Mouse (Mus musculus) embryonic facial prominence, embryonic 11.5 days (tissue): Measurements from ENCODE around the gene Ldb3. TPM values are rescaled to one million over a fixed set of nuclear protein-coding genes. Genes with fewer than 3 reads are reported as not detected.

Source experiments
- ATAC-seq: fragments of 200-750 bp; cut with Nextera tagmentation; replicated peaks from 2 replicates; pipeline ENCODE4 v1.8.0; 2017; ENCODE audit warnings: low read depth; ENCODE audit not compliant: insufficient number of reproducible peaks, low FRiP score, low TSS enrichment
- DNase-seq: peaks from one replicate; pipeline ENCODE4 v3.0.0-alpha.2; 2015; ENCODE audit warnings: low spot score
- H3K27ac ChIP-seq: fragments of 300-500 bp; sonication (generic); replicated peaks from 2 replicates; pipeline ENCODE4 v1.5.1; 2014; ENCODE audit warnings: mild to moderate bottlenecking, low read depth, low read length, control low read depth
- H3K27me3 ChIP-seq: fragments of 300-500 bp; sonication (generic); 2 replicates; pipeline ENCODE4 v1.6.1; 2014; ENCODE audit warnings: mild to moderate bottlenecking, low read length, moderate library complexity, mixed read lengths; ENCODE audit not compliant: control insufficient read depth, insufficient read depth
- H3K36me3 ChIP-seq: fragments of 300-500 bp; sonication (generic); replicated peaks from 2 replicates; pipeline ENCODE4 v1.6.1; 2014; ENCODE audit warnings: low read depth, mild to moderate bottlenecking, low read length, moderate library complexity, mixed read lengths; ENCODE audit not compliant: control insufficient read depth, insufficient read depth
- H3K4me1 ChIP-seq: fragments of 300-500 bp; sonication (generic); 2 replicates; pipeline ENCODE4 v1.6.1; 2014; ENCODE audit warnings: low read length, mixed read lengths; ENCODE audit not compliant: control insufficient read depth, insufficient read depth
- H3K4me2 ChIP-seq: fragments of 300-500 bp; sonication (generic); 2 replicates; pipeline ENCODE4 v1.6.1; 2014; ENCODE audit warnings: low read depth, mild to moderate bottlenecking, control low read depth, low read length, moderate library complexity
- H3K4me3 ChIP-seq: fragments of 300-500 bp; sonication (generic); 2 replicates; pipeline ENCODE4 v1.5.1; 2014; ENCODE audit warnings: low read depth, low read length, control low read depth
- H3K9ac ChIP-seq: fragments of 300-500 bp; sonication (generic); replicated peaks from 2 replicates; pipeline ENCODE4 v1.6.1; 2014; ENCODE audit warnings: mild to moderate bottlenecking, control low read depth, low read length
- H3K9me3 ChIP-seq: fragments of 300-500 bp; sonication (generic); replicated peaks from 2 replicates; pipeline ENCODE4 v1.6.1; 2016; ENCODE audit warnings: mild to moderate bottlenecking, low read length, inconsistent platforms, mixed read lengths; ENCODE audit not compliant: control insufficient read depth
- WGBS: fragments of 180-500 bp; shearing (Covaris S2); extraction: QIAGEN DNeasy Blood & Tissue Kit; methylation state at CpG from one replicate; pipeline ENCODE4 v1.1.7; 2014; 5-methylcytosine and 5-hydroxymethylcytosine counted together
- polyA plus RNA-seq: library from polyadenylated mRNA; unstranded; fragments of >200 nt; fragmentation: Nextera tagmentation; extraction: Ambion mirVana; gene quantifications from 2 replicates; pipeline ENCODE4 v1.2.1, GENCODE M21; 2014

Ldb3 gene
- polyA plus RNA-seq, 1 experiment from 2014 or later: 0.90 TPM

DNA sequence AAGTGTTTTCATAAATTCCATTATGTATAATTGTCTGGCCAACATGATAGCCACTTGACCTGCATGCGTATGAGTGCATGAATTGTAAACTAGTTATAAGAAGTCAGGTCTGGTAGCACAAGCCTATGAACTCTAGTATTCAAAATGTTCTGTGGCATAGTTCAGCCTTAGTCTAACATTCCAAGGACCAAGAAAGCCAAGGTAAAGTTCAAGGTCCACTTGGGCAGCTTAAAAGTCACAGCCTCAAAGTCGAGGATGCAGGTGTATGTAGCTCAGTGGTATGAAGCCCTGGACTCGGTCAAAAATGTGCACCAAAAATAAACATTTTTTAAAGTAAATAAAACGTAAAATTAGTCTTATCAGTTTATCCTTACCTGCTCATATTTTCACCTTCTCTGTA, 75.9 kb downstream of the Ldb3 start:
- DNase-seq (no peak), ATAC-seq (no peak)
- Histone ChIP-seq H3K4me2 (no peak overlapping the region), H3K9me3 (no peaks in the 10 kb centered on the region), H3K27me3 (no peaks in the 10 kb centered on the region), H3K4me1 (no peaks in the 10 kb centered on the region), H3K4me3 (no peak overlapping the region), H3K9ac (no peak overlapping the region), H3K27ac (no peak overlapping the region), H3K36me3 (no peaks in the 10 kb centered on the region)
- WGBS: 78% methylated on average over 4 of the region's 4 CpGs

DNA sequence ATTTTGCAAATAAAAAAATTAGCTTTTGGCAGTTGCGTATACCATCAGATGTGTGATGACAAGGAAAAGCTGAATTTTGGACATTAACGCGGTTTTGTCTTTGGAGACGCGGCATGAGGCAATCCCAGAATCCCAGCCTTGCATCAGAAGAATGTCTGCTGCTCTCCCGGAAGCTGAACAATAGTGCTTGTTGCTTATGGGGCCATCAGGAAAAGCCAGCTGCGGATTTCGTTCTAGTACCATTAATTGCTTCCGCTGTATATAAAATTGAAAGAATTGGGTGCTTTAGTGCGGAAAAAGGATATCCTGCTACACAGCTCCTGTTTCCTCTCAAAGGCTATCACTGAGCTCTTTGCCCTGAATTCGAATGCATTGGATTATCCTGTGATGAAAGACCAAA, 76.6 kb downstream of the Ldb3 start:
- ATAC-seq: no peak
- H3K9ac ChIP-seq: no peak overlapping the region
- no peak overlapping the region for H3K27ac ChIP-seq
- no peaks in the 10 kb centered on the region for H3K4me1 ChIP-seq
- no peak overlapping the region for H3K4me2 ChIP-seq
- no peaks in the 10 kb centered on the region for H3K36me3 ChIP-seq
- DNase-seq: no peak
- H3K9me3 ChIP-seq: no peaks in the 10 kb centered on the region
- WGBS: 74% methylated on average over 11 of the region's 11 CpGs
- H3K27me3 ChIP-seq: no peaks in the 10 kb centered on the region
- no peak overlapping the region for H3K4me3 ChIP-seq

DNA sequence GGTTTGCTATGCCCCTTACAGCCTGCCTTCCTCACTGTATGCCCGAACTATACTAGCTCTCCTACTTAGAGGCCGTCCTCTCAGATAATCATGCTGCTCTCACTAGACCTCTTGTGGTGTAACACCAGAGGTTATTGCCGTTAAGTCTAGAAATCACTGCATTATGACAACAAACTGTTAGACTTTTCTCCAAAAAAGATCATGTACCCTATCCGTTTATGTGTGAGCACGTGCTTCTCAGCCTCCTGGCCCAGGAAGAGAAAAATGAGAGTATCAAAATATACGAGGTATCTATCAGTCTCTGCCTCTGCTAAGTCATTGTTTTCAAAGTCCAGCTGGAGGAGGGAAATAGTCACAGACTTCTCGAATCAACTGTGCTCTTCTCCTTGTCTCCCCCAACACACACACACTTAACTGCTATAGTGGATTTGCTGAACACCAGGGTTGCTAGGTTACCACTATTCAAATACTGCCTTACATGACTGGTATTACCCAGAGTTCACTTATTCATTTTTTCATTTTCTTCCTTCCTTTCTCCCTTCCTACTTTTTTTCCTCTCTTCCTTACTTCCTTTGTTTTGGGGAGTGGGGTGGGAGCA, 79.5 kb downstream of the Ldb3 start:
- ATAC-seq (no peak), DNase-seq (no peak)
- Histone ChIP-seq H3K36me3 (no peaks in the 10 kb centered on the region), H3K9ac (no peak overlapping the region), H3K4me2 (no peak overlapping the region), H3K4me3 (no peak overlapping the region), H3K27ac (no peak overlapping the region), H3K4me1 (no peaks in the 10 kb centered on the region), H3K9me3 (no peaks in the 10 kb centered on the region), H3K27me3 (no peaks in the 10 kb centered on the region)
- 57% methylated on average over 7 of the region's 7 CpGs for WGBS

DNA sequence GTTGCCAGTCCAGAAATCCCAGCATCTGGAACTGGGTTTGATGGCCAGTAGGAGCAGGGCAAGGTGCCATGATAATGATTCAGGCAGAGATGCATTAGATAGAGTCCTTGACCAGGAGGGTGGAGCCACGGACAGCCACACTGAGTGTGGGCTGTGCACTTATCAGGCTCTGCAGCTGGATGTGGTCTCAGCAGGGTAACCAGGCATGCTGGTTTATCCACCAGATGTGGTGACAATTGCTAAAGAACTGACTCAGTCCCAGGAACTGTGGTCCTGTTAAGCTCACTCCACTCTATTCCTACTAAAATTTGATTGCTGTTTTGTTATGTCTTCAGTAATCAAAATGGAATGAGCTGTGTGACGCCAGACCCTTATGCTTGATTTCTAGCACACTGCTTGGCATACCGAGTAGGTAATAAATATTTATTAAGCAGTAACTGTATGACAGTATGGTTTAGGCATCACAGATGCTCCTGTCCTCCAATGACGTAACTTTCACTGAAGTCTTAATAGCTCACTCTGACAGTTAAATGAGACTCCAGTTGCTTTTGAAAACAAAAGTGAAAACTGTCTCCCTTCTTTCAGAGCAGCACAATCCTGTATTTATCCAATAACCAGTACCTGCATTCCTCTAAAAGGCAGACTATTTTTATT, 80.2 kb downstream of the Ldb3 start:
- Histone ChIP-seq H3K4me2 (no peak overlapping the region), H3K4me1 (no peaks in the 10 kb centered on the region), H3K9me3 (no peaks in the 10 kb centered on the region), H3K27ac (no peak overlapping the region), H3K4me3 (no peak overlapping the region), H3K36me3 (no peaks in the 10 kb centered on the region), H3K27me3 (no peaks in the 10 kb centered on the region), H3K9ac (no peak overlapping the region)
- DNase-seq (no peak), ATAC-seq (no peak; the same call in 1 of the 2 replicates)
- WGBS: 53% methylated on average over 4 of the region's 4 CpGs

DNA sequence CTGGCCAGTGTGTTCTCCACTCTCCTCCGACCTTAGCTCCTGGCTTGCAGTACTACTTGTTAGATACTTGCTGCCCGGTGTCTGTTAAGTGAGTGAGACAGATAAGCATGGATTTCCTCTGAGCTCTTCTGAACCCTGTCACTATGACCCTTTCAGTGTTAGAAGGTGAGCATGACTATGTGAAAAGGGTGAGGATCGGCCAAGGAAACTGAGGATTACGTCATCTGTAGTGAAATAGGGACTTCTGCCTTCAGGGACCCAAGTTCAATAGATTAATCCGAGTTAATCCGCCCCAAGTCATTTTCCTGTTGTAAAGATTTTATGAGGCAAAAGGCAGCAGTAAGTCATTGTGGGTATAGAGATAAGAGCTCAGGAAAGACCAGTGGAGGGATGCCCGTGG, 83.2 kb downstream of the Ldb3 start:
- Histone ChIP-seq H3K4me3 (no peak overlapping the region), H3K27ac (no peak overlapping the region)
- no peak for ATAC-seq

DNA sequence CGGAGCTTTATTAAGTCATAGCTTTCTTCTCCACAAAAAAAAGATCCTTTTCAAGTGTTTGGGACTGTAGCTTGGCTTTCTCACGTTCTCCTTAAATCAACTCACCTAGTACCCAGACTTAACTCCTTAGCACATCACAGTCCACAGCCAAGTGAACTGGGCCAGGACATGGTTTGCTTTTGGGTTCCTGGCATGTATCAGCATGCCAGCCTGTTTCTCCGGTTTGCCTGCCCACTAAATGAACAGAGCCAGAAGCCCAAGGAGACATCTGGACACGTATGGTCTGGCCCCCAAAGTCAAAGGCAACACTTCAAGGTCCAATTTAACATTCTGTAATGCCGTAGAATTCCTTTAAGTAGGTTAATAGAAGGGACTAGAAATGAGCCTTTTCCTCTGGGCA, 84.1 kb downstream of the Ldb3 start:
- 82% methylated on average over 5 of the region's 5 CpGs for WGBS
- Histone ChIP-seq H3K9me3 (no peaks in the 10 kb centered on the region), H3K4me1 (no peaks in the 10 kb centered on the region)

More for the DNA sequence above, 83.2 kb downstream of the Ldb3 start:
- Histone ChIP-seq H3K9me3 (no peaks in the 10 kb centered on the region), H3K36me3 (no peaks in the 10 kb centered on the region), H3K4me1 (no peaks in the 10 kb centered on the region), H3K4me2 (no peak overlapping the region), H3K9ac (no peak overlapping the region), H3K27me3 (no peaks in the 10 kb centered on the region)
- WGBS: 82% methylated on average over 7 of the region's 7 CpGs
- DNase-seq: no peak

DNA sequence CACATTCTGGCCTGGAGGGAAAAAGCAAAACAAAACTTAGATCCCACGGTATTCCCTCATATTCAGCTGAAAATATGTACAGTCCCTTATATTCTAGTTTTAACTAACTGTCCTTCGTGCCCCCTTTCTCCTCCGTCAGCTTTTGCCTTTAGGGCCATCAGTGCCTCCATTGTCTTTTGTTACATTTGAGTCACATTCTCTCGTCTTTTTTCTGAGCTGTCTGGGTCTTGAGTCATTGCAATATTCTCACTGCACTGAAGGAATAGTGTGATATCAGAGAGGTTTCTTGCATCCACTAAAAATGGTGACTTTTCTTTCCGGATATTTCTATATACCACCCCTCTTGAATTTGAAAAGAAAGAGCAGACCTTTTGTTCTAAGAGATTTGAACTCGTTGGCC, 84.7 kb downstream of the Ldb3 start:
- Histone ChIP-seq H3K27ac (no peak overlapping the region), H3K4me2 (no peak overlapping the region)
- no peak for ATAC-seq

More for the DNA sequence above, 84.1 kb downstream of the Ldb3 start:
- Histone ChIP-seq H3K27ac (no peak overlapping the region), H3K36me3 (no peaks in the 10 kb centered on the region), H3K4me3 (no peak overlapping the region), H3K27me3 (no peaks in the 10 kb centered on the region), H3K4me2 (no peak overlapping the region), H3K9ac (no peak overlapping the region)
- ATAC-seq (no peak), DNase-seq (no peak)

DNA sequence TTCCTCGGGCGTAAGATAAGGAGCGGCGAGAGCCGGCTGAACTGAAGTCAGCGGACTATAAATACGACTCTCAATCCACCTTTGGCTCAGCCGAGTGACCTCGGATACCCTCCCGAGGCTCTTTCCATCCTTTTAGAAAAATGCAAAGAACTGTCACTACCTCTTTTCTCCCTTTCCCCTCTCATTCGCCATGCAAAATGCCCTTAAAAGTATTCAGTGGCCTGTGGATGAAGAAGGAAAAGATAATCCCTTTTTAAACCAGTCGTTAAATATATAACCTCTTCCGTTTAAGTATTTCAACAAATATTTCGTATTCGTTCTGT, 85.2 kb downstream of the Ldb3 start, which contains the start of gene Bmpr1a:
Bmpr1a (minus strand) TSS at position 17 of the 323 bp plus-strand sequence.
- Histone ChIP-seq H3K9ac (peak within 1 kb of the TSS; percentile 99), H3K4me1 (no peaks in the 10 kb centered on the region), H3K4me3 (peak within 1 kb of the TSS; percentile 89), H3K36me3 (no peaks in the 10 kb centered on the region), H3K27me3 (no peaks in the 10 kb centered on the region), H3K9me3 (no peaks in the 10 kb centered on the region), H3K27ac (peak within 1 kb of the TSS; percentile 96), H3K4me2 (peak within 1 kb of the TSS; percentile 55)
- WGBS: 9% methylated on average over 15 of the region's 15 CpGs
- ATAC-seq (no peak), DNase-seq (no peak)

More for the DNA sequence above, 84.7 kb downstream of the Ldb3 start:
- no peaks in the 10 kb centered on the region for H3K36me3 ChIP-seq
- H3K9ac ChIP-seq: no peak overlapping the region
- WGBS: 46% methylated on average over 6 of the region's 6 CpGs
- H3K9me3 ChIP-seq: no peaks in the 10 kb centered on the region
- no peaks in the 10 kb centered on the region for H3K4me1 ChIP-seq
- no peaks in the 10 kb centered on the region for H3K27me3 ChIP-seq
- H3K4me3 ChIP-seq: no peak overlapping the region
- DNase-seq: no peak
